Mouse (Mus musculus) A20 (cell line): ENCODE measurements around the gene Tjp1.

Source experiments
- DNase-seq: peaks from one replicate; pipeline ENCODE4 v3.0.0-alpha.2; 2011; ENCODE audit warnings: low read depth, low spot score

Gene Tjp1

GRCm38 (mm10) chr7:65527071-65528007, at the start of gene Tjp1:
TSS of gene Tjp1 (minus strand) at chr7:65527781.
- no peak for DNase-seq

DNA sequence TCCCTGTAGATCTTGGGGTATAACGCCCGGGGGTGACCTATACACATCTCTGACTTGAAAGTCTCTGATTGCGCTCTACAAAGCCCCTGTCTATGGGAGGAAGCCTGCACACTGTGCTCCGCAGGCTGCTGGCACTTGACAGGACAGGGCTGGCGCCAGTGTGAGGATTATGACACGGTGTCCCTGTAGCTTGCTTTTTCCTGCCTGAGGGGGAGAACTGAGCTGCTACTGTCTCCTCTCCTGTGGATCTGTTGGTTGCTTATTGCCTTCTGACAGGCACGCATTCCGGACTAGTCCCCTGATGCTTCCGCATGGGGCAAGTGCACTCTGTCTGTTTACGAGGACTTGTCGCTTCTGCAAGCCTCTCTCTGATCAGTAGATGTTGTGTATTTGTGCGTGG, 49.5 kb upstream of the Tjp1 start:
- DNase-seq = no peak

- no peak for DNase-seq
Measured at GRCm38 (mm10) chr7:65572731-65573130, 45.1 kb upstream of the Tjp1 start.

DNA sequence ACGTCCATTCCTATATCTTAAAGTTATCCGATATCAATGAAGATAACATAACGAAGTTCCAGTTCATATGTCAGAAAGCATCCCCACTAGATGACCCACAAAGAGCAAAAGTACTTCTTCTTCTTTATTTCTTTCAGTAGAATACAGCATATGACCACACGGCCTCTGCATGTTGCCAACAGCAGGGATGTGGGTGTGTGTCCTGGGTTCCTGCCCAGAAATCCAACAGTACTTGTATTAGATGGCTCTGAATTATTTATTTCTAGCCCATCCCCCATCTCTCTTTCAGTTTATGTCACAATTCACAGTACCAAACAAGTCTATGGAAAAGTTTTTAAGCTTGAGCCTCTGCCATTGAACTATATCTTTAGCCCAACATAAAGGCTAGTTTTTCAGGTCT, 43.1 kb upstream of the Tjp1 start:
- DNase-seq = no peak

DNA sequence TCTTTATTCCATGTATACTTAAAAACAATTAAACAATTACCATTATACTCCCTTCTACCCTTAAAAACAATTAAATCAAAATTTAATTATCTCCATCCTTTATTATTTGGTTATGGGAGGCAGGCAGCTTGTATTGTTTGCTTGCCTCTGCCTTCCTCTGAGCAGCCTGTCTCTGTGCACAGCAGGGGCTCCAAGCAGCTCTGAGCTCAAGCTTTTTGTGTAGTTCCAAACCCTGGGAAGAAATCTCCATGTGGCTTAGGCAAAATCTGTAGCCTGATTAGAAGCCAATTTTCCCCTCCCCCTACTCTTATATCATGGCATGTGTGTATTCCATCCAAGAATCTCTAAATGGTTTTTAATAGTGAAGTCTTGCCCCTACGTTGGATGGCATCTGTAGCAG, 28.4 kb upstream of the Tjp1 start:
- DNase-seq = no peak

DNA sequence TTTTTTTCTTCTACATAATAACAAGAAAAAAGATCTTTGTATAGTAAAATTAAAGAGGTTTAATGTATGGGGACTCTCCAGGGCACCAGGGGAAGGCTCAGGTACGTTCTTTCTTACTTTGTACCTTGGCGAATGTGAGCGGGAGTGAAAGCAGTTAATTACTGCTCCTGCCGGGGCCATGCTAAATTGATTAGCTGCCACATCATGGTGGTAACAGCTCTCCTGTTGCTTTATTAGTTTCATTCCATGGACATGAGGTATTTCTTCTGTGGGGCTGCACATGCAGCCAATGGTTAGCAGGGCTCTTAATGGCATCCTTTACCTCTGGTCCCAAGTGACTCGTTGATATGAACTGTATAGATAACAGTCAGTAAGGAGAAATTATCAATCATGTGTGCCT, 18.2 kb upstream of the Tjp1 start:
- no peak for DNase-seq

DNA sequence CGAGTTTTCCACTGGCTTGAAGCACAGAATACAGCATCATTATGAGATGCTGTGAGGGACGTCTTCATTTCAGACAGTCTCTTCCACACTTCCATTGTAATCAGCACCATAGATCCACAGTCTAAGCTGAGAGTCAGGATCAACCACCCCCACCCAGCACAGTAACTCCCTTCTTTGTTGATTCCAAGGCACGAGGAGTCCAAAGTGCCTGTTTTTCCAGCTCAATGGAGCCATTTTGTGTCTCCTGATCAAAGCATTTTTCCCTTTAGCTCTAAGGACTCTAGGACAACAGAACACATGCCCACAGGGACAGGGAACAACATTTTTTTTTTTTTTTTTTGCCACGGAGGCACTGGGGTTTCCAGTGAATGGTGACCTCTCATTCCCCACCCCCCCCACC, 5.1 kb upstream of the Tjp1 start:
- DNase-seq = no peak

DNA sequence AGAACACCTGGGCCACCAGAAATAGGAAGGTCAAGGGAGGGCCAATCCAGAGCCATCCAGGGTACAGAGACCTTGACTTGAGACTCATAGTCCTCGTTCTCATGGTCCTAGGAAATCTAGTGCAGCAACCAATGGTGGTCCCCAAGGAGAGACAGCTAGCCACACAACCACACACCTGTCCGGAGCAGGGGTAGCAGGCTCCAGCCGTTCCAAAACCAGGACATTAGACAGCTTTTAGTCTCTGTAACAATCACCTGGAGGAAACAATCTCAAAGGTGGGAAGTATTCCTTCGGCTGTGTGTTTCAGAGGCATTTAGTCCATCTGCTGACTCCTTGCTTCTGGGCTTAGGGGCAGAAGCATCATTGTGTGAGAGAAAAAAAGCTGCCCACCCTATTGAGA, 4.5 kb downstream of the Tjp1 start:
- no peak for DNase-seq

GRCm38 (mm10) chr7:65522490-65522889, 5.1 kb downstream of the Tjp1 start:
- DNase-seq = no peak

GRCm38 (mm10) chr7:65520622-65521021, 7.0 kb downstream of the Tjp1 start:
- DNase-seq = no peak

GRCm38 (mm10) chr7:65519788-65520563, 7.6 kb downstream of the Tjp1 start:
- DNase-seq = peak; percentile 33

DNA sequence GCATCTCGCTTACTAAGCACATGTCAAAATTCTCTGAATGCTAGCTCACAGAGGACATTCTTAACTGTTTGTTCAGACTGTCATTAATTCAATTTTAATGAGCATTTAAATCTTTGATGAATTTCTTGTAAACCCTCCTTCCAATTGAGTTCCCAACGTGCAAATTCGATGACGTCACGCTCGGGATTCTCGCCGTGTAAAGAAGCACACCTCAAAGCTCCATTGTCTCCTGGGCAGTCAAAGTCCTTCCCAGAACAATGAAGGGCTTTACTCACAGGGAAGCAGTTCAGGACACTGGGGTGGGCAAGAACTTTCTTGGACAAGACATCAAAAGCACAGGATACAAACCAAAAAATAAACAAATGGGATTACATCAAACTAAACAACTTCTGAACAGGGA, 10.7 kb downstream of the Tjp1 start:
- no peak for DNase-seq

GRCm38 (mm10) chr7:65513451-65514179, 14.0 kb downstream of the Tjp1 start:
- DNase-seq = no peak

DNA sequence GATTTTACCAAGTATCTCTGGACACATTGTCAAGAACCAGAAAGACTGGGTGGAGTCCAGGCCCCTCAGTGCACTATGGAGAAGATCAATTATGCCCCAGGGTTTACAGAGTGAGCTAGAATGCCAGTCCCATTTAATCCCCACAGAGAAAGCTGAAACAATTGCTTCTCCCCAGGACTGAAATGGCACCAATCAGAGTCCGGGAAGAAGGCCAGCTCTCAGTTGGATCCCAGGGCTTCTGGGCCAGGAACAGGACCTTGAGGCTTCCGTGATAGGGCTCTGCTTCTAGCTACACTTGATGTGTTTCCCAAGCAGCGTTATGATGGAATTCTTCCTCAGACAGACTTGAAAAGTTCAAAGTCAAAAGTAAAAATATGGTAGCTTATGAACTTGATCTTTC, 18.2 kb downstream of the Tjp1 start:
- DNase-seq = no peak

DNA sequence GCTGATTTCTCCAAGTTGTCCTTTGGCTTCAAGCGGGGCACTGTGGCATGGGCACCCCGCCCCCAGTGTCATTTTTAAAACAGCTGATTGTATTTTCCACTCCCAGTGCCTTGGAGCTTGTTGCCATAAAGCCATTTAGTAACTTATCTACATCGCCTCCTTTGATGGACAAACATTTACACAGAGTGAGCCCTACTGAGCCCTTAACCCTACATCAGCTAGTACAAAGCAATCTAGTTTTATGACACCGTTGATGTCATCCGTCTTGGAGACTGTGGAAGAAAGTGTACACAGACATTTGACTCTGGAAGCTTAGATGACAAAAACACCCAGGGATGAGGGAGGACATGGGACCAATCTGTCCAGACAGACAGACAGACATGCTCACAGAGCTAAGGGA, 20.2 kb downstream of the Tjp1 start:
- DNase-seq = no peak

DNA sequence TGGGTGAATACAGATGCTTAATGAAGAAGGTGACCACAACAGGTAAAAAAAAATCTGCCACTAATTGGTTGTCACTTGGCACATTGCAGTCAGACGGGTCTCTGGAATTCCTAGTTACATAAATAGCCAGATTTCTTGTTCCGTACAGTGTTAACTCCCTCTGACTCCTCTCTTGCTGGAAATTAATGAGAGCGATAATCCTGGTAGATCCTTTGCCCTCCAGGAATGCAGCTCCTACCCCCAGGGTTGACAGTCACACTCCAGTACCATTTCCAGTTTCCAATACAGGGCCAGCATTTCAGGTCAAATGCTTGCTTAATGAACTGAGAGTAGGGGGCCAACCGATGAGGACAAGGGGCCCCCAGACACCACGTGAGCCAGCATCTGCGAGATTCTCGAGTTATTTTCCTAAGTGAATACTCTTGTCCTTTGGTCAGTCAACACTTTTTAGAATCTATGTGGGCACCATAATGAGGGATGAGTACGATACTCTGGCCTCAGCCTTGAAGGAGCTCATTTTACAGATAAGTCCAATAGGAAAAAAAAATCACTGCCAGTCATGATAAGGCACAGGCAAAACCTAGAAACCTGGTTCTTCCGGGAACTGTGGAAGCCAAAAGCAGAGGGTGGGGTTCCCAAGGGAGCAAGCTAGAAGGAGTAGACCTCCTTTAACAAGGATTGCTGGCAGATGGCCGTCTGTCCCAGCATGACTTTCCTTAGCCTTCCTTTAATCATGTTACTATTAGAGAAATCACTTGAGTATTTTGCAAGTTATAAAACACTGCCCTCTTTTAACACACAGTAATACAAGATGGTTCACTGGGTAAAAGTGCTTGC, 24.9 kb downstream of the Tjp1 start:
- DNase-seq = no peak

DNA sequence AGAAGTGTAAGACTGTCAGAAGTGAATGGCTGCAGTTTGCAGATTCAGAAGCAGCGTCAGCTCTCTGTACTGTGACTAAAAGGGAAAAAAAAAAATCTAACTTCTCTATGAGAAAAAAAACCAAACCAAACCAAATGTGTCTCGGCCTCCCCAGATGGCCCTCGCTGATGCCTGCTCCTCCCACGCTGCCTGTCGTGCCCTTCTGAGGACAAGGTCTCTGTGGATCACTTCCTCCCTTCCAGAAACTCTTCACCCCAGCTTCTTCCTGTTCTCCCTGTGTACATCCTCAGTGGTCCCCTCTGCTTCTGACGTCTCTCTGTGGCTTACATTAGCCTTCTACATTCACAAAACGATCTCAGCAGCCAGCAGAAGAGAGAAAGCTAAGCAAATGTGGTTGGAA, 26.8 kb downstream of the Tjp1 start:
- no peak for DNase-seq

DNA sequence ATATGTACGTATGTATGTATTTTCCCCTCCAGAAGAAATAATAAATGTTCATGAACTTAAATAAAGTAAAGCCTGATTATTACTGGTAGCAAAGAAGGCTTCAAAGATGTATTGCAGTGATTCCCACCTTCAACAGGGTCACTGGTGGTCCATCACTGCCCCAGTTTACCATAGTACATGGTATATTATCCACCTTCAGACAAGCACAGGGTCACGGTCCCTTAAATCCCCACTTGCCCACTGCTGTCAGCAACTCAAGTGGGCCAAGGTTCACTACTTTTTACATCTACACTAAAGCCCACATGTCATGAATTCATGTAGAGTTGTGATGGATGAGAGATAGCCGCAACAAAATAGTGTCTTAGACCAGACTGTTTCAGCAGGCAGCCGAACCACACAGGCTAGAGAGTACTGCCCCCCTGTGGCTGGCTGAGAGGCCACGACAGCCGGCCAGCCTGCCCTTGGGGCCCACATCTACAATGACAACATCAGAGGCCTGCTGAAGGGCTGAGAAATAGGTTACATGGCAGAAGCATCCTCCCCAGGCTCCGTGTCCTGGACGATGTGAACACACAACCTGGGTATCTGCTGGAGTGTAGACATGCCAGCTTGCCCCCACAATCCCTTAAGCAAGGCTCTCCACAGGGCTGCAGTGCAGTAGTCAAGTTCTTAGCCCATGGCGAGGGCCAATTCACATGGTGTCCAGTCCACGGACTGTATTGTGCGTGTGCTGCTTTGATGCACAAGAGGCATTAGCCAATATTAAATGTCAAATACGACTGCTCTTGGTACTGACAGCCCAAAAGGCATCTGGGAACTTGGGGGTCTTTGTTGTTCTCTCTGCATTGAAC, 29.6 kb downstream of the Tjp1 start:
- DNase-seq = peak; percentile 7

DNA sequence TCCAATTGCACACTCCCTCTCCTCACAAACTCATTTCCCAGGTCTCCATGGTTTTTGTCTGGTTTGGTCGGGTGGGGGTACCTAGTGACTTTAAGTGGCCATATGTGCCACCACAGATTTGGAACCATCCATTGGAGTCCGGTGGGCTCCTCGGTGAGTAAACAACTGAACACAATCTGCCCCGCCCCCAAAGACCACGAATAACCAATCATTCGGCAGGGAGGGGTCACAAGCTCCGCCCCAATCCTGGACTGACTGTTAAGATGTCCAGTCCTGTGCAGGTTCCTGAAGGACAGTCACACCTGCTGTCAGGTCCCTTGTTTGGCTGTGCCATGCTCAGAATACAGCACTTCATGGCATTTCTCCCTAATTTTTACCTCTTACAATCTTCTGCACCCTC, 37.1 kb downstream of the Tjp1 start:
- no peak for DNase-seq

GRCm38 (mm10) chr7:65489742-65490141, 37.8 kb downstream of the Tjp1 start:
- no peak for DNase-seq
